ENCODE assay signal across 20 mouse cellular contexts in the genomic region with DNA sequence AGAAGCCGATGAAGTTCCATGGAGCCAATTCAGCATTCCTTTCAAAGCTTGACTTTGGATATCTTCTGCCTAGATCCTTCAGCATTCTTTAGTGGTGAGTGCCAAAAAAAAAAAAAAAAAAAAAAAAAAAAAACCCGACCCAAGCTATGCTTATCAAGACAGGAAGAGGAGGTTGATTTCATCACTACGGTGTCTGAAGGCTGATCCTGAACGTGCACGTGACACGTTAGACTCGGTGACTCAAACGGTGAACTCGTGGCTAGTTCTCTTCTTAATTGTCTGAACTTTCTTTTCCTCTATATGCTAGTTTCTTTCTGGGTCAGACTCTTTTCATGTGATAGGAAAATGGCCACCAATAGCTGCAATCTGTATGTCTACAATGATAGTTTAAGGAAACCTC. TPM values are rescaled to one million over a fixed set of nuclear protein-coding genes. Genes with fewer than 3 reads are reported as not detected.
DNase-seq lines count a peak whose midpoint lies in the region; ATAC-seq and TF ChIP-seq lines count a peak whose summit lies in the region.
"Had no signal": no experiment of that assay in that cellular context is flagged by ENCODE, and none has a peak within 500 bp of the region (broad histone marks: within the 10 kb centered on the region; RNA-seq: fewer than 3 reads in every experiment).

No protein-coding gene starts in this region.

- TF ChIP-seq POLR2A in myocyte (IDR thresholded peaks at IDR 0.05; ENCODE audit: insufficient read length, low read depth), result no peak

- H3K4me2 ChIP-seq in lung, embryonic 16.5 days (ENCODE audit: low read depth, low read length), result no peak overlapping the region
- peak overlapping the region; percentile 28 for H3K4me2 ChIP-seq in myocyte (ENCODE audit: low read depth)
- H3K4me2 ChIP-seq: embryonic facial prominence, embryonic 15.5 days; forebrain, embryonic 12.5 days; hindbrain, embryonic 15.5 days; liver, embryonic 15.5 days had no signal

- H3K9me3 ChIP-seq in lung, embryonic 16.5 days (ENCODE audit: control insufficient read depth, low read length), result no peaks in the 10 kb centered on the region
- H3K9me3 ChIP-seq: embryonic facial prominence, embryonic 15.5 days; forebrain, embryonic 12.5 days; hindbrain, embryonic 15.5 days; limb, embryonic 10.5 days; liver, embryonic 15.5 days had no signal

- DNase-seq in lung, postnatal 10 days, result no peak
- peak; percentile 87 for DNase-seq in CD4-positive helper T cell, adult 2 months (ENCODE audit: low read depth, low spot score)
- DNase-seq in c-Kit-positive CD71-positive TER-119-positive erythroid progenitor cells, embryonic 14.5 days (ENCODE audit: low spot score), result no peak
- DNase-seq in layer of hippocampus, postnatal 36 days, result no peak
- no peak for DNase-seq in Muller cell, postnatal 12 days (ENCODE audit: inconsistent ontology term)
- DNase-seq: adrenal gland, adult 8-10 months; cerebellum, adult 2 months; gastrocnemius, adult 2 months; heart, adult 2 months; heart, postnatal 10 days; kidney, adult 2 months; kidney, postnatal 36 days had no signal

- no peaks in the 10 kb centered on the region for H3K36me3 ChIP-seq in lung, embryonic 16.5 days (ENCODE audit: control insufficient read depth, insufficient read depth, low read length)
- no peaks in the 10 kb centered on the region for H3K36me3 ChIP-seq in myocyte (ENCODE audit: control insufficient read depth, insufficient read depth)
- H3K36me3 ChIP-seq: embryonic facial prominence, embryonic 15.5 days; forebrain, embryonic 12.5 days; hindbrain, embryonic 15.5 days; limb, embryonic 10.5 days; liver, embryonic 15.5 days had no signal

- no peak overlapping the region for H3K9ac ChIP-seq in lung, embryonic 16.5 days (ENCODE audit: low read length)
- H3K9ac ChIP-seq: embryonic facial prominence, embryonic 15.5 days; forebrain, embryonic 12.5 days; hindbrain, embryonic 15.5 days; liver, embryonic 15.5 days had no signal

- peak; percentile 56 for ATAC-seq in lung, embryonic 16.5 days (ENCODE audit: low read depth)
- peak; percentile 71 for ATAC-seq in common myeloid progenitor, adult 5-6 weeks (replicated peaks; ENCODE audit: low read depth, poor library complexity, severe bottlenecking)

- no peak overlapping the region for H3K4me3 ChIP-seq in lung, embryonic 16.5 days (ENCODE audit: low read length)
- H3K4me3 ChIP-seq in myocyte, result no peak overlapping the region
- H3K4me3 ChIP-seq: embryonic facial prominence, embryonic 15.5 days; forebrain, embryonic 12.5 days; gastrocnemius, adult 2 months; heart, adult 2 months; hindbrain, embryonic 15.5 days; limb, embryonic 10.5 days; liver, embryonic 15.5 days had no signal

- H3K27ac ChIP-seq in lung, embryonic 16.5 days (ENCODE audit: low read length), result no peak overlapping the region
- H3K27ac ChIP-seq: embryonic facial prominence, embryonic 15.5 days; forebrain, embryonic 12.5 days; gastrocnemius, adult 2 months; heart, adult 2 months; hindbrain, embryonic 15.5 days; limb, embryonic 10.5 days; liver, embryonic 15.5 days had no signal

- H3K27me3 ChIP-seq in lung, embryonic 16.5 days (ENCODE audit: control insufficient read depth, insufficient read depth, low read depth, low read length), result no peaks in the 10 kb centered on the region
- no peaks in the 10 kb centered on the region for H3K27me3 ChIP-seq in myocyte (ENCODE audit: control insufficient read depth, insufficient read depth, insufficient read length)
- H3K27me3 ChIP-seq: embryonic facial prominence, embryonic 15.5 days; hindbrain, embryonic 15.5 days had no signal

- 38% methylated on average over 9 of the region's 9 CpGs for WGBS in lung, embryonic 16.5 days

- H3K79me2 ChIP-seq in myocyte (ENCODE audit: control insufficient read depth, insufficient read depth), result no peaks in the 10 kb centered on the region

- H3ac ChIP-seq in myocyte (ENCODE audit: control insufficient read depth, insufficient read length), result no peak overlapping the region

- peaks cover 8% of the 10 kb centered on the region for H3K4me1 ChIP-seq in lung, embryonic 16.5 days (replicated peaks; ENCODE audit: control insufficient read depth, insufficient read depth, low read length)

TF ChIP-seq in myocyte, 11 proteins besides CTCF, POLR2A, EP300 and RAD21:
- no peak for TF ChIP-seq SRF (IDR thresholded peaks at IDR 0.05; ENCODE audit: control insufficient read depth, insufficient read length, low read depth)
- no peak for TF ChIP-seq TCF3 (IDR thresholded peaks at IDR 0.05; ENCODE audit: insufficient read length, low read depth)
- TF ChIP-seq MAX (IDR thresholded peaks at IDR 0.05; ENCODE audit: low read depth), result no peak
- peak; percentile 85 for TF ChIP-seq USF1 (IDR thresholded peaks at IDR 0.05; ENCODE audit: low read depth)
- TF ChIP-seq E2F4 (IDR thresholded peaks at IDR 0.05; ENCODE audit: insufficient read depth), result no peak

RNA-seq across cellular contexts. Expression of a gene that starts 5.9 kb away (rescaled TPM):
- polyA plus RNA-seq in lung, embryonic 16.5 days (2015; fragmentation: Nextera tagmentation; extraction: Ambion mirVana), result 0.49 and 0.87 TPM in 2 replicates
- 16.7 and 20.9 TPM in 2 replicates for total RNA-seq in common myeloid progenitor, adult 5-6 weeks (2017)
- polyA plus RNA-seq in myocyte (2012; fragmentation: generic; extraction: Trizol), result 72.9 TPM
- total RNA-seq in layer of hippocampus, postnatal 36 days (2021), result 10 to 100 TPM; 43.8 to 45.1 TPM
- polyA plus RNA-seq: limb, embryonic 10.5 days had no signal
